Mouse (Mus musculus): ENCODE results near the gene Ranbp10.

Ranbp10 gene

DNA sequence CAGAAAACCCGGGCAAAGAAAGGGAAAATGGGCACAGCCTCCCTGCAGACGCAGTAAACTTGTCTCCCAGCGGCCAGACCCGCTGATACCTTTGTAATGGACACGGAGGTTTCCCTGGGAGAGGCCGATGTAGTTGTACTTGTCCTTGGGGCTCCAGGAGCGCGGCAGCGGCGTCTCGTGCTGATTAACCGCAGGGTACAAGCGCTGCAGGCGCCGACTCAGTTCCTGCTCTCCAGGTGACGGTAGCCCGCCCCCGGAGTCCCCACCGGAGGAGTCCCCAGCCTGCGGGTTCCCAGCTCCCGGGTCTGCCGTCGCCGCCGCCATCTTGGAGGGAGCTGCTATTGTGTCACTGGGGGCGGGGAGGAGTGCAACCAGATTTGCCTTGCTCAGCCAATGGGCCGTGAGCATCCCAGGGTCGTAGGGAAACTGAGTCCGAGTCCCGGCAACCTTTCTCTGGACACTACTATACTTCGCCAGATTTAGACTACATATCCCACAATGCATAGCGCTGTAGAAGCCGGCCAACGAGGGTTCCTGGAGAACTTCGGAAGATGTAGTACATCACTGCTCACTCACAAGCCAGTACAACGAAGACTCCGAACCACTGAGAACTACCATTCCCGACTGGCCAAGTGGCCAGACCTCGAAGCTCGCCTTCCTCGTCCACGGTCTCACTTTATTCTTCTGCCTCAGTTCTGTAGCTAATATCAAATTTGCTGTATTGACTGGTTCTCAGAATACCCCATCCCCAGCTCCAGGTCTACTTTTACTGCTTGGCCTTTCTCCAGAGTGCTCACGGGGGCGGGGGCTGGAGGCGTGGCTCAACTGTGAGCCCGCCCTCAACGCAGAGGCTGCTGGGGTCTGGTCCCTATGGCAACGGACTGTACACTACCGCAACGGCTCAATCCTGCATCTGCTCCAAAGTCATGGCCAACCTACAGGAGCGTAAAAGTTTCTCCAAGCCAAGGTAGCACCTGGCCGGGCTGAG is at the start of gene Ranbp10, which contains the start of gene Tsnaxip1:
Gene Ranbp10 (minus strand): TSS at position 490 of the 988 bp plus-strand sequence.
Gene Tsnaxip1 (plus strand): TSS at position 871 of the 988 bp plus-strand sequence.
- in situ Hi-C loops (cut with MboI, MseI) = loop anchor here (5.0 kb wide), 1 partner anchor 35 kb away; the partner anchor contains the start of gene Nutf2

DNA sequence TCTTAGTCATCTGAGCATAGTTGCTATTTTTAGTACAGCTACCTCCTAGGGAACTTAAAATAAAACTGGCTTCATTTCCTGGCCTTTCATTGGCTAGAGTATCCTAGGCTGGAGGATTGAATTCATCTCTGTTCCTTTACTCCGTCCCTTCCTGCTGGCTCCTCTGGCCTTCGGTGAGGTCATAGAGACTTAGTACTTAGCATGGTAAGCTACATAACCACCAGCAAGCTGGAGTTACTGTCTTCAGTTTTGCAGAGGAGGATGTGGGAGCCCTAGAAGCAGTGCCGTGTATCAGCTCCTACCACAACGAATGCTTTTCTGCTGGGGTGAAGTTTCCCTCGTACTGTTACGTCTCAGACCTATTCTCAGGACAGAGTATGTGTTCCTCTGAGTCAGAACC is 47.2 kb upstream of the Ranbp10 start:
- in situ Hi-C loops (cut with MboI, MseI) = no loop called here

DNA sequence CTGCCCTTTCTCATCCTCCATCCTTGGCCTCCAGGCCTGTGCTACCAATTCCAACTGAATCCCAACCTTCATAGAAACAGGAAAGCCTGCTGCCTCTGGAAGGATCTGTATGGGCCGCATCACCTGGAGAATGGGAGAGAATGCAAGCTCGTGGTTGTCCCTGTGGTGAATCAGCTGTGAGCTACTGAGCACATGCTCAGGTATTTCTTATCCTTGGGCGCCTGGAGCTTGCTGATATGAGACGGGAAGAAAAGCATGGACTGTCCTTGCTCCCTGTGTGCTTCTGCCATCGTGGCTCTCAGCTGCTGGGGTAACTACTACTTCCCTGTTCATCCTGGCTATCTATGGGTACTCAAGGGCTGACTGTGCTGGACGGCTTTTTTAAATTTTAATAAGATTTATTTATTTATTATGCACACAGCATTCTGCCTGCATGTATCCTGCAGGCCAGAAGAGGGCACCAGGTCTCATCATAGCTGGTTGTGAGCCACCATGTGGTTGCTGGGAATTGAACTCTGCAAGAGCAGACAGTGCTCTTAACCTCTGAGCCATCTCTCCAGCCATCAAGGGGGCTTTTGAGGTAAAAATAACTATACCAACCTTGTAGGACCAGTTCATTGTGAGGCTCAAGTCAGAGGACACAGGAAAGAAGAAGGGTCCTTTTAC is 39.3 kb upstream of the Ranbp10 start:
- in situ Hi-C loops (cut with MboI, MseI) = no loop called here

DNA sequence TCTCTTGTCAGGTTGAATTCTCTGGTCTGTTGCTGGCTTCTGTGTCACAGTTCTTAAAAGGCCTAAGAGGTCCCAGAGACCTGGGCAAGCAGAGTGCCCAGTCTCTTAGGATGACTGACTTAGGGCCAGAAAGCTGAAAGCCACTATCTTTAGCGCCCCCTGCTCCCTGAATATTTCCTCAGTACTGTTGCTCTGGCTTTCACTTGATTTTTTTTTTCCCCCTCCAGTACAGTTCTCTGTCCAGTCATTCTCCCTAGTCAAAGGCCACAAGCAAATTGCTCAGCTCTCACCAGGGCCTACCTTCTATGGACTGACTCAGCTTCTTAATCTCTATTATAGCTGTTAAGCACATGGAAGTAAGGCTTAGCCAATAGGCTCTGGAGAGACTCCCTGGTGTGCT is 34.8 kb upstream of the Ranbp10 start:
- in situ Hi-C loops (cut with MboI, MseI) = loop anchor here (5.0 kb wide), 1 partner anchor 35 kb away; the partner anchor contains the start of genes Ranbp10 and Tsnaxip1

DNA sequence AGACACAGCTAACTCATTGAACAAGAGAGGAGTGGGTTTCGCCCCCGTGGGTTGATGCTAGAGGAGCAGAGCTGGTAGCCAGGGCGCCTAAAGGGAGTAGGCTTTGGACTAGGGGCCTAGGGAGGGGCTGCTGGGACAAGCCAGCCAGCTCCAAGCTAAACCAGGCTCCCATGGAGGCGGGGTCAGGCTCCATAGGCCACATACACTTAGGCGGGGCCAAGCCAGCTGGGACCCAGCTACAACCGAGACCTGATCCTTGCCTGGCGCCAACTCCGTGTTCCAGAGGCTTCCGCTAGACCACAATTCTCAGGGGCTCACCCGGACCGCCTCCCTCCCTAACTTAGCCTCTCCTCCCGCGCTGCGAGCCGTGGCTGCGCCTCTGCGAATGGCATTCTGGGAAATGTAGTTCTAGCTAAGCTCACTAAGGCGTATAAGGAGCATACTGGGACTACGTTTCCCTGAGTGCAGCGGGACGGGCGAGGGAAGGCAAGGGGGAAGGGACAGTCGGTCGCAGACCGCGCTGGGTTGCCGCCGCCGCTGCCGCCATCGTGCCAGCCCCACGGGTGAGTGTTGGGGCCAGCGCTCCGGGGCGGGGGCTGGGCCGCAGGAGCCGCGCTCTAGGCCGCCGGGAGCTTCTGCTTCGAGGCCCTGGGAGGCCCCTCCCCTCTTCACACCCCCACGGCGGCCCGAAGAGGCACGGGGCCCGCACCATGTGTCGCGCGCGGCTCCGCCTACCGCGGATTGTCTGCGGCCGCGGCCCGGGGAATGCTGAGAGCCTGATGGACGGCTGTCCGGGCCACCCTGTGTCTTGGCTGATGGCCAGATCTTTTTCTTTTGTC is 33.2 kb upstream of the Ranbp10 start, which contains the start of gene Nutf2:
Gene Nutf2 (plus strand): TSS at position 438 of the 839 bp plus-strand sequence.
- in situ Hi-C loops (cut with MboI, MseI) = loop anchor here (5.0 kb wide), 1 partner anchor 33 kb away; the partner anchor contains the start of genes Ranbp10 and Tsnaxip1

DNA sequence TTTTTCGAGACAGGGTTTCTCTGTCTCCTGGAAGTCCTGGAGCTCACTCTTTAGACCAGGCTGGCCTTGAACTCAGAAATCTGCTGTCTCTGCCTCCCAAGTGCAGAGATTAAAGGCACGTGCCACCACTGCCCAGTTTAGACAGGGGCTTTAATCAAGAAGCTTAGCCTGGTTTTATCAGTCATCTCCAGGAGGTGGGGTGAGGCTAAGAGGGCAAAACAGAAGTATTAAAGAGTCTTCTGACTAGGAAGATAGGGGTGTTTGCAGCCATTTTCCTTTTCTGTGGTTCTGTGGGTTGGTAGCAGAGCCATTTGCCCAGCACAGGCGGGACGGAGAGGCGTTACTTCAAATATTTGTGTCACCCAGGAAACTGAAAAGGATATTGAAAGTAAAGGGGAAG is 32.2 kb upstream of the Ranbp10 start:
- in situ Hi-C loops (cut with MboI, MseI) = no loop called here

DNA sequence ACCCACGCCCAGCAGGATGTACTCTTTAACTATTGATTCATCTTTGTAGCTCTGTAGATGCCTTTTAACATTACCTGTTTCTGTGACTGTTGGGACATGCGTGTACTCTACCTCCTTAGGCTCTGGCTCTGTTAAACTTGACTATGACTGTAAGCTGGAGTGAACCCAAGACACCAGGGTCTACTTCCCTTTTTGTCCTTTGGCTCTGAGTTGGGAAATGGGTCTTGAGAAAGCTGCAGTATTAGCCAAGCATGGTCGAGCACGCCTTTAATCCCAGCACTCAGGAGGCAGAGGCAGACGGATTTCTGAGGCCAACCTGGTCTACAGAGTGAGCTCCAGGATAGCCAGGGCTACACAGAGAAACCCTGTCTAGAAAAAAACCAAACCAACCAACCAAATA is 31.3 kb upstream of the Ranbp10 start:
- in situ Hi-C loops (cut with MboI, MseI) = no loop called here

DNA sequence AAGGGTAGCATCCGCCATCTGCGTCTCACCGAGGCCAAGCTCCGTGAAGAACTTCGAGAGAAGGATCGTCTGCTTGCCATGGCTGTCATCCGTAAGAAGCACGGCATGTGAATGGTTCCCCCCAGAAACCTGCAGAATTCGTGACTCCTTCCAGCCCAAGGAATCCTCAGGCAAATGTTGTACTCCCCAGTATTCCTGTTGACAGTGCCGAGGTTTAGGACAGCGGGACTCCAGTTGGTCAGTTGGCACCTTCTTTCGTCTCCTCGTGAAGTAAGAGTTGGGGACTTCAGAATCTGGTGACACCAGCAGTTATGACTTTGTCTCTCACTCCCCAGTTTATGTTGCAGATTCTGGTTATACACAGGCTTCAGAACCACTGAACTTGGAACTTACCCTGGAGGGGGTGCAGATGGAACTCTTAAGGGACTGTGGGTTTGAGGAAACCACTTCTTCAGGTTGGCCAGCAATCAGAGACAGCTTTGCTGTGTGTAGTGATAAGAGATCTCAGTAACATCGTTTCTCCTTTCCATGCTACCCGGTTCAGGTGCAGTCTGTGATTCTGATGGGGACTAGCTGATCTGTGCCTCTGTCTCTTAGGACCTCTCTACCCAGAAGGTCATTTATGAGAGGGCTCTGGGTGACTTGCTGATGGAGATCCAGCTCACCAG is 29.2 kb upstream of the Ranbp10 start:
- in situ Hi-C loops (cut with MboI, MseI) = no loop called here

DNA sequence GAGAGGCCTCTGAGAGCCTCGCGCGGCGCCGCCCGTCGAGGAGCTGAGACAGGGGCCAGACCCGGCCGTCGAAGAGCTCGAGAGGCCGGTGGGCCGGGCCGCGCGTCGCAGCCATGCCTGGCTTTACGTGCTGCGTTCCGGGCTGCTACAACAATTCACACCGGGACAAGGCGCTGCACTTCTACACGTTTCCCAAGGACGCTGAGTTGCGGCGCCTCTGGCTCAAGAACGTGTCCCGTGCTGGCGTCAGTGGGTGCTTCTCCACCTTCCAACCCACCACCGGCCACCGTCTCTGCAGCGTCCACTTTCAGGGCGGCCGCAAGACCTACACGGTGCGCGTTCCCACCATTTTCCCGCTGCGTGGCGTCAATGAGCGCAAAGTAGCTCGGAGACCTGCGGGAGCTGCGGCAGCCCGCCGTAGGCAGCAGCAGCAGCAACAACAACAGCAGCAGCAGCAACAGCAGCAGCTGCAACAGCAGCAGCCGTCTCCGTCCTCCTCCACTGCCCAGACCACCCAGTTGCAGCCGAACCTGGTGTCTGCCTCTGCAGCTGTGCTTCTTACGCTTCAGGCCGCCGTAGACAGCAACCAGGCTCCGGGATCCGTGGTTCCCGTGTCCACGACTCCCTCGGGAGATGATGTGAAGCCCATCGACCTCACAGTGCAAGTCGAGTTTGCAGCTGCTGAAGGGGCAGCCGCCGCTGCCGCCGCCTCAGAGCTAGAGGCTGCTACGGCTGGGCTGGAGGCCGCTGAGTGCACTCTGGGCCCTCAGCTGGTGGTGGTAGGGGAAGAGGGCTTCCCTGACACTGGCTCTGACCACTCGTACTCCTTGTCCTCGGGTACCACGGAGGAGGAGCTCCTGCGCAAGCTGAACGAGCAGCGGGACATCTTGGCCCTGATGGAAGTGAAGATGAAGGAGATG is 28.4 kb upstream of the Ranbp10 start:
- in situ Hi-C loops (cut with MboI, MseI) = no loop called here

DNA sequence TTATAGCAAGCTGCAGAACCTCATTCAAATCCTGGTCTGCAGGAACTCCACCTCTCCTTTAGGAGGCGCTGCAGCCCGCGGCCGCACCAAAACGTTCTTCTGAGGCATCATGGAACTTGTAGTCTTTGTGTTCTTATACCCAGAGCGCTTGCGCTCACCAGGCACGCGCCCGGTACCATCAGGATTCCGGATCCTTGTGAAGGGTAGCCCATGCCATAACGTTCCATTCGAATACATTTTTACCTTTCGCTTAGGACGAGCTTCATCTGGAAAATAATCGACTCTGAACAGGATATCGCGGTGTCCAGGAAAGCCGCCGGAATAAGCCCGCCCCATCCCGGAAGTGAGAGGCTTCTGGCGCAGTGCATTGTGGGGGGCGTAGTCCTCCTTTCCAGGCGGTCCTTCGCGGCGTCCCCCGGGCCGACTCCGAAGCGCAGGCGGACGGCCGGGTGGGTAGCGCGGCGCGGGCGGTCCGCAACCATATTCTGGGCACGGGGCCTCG is 27.6 kb upstream of the Ranbp10 start, which contains the start of gene Thap11:
Gene Thap11 (plus strand): TSS at position 418 of the 502 bp plus-strand sequence.
- in situ Hi-C loops (cut with MboI, MseI) = no loop called here

DNA sequence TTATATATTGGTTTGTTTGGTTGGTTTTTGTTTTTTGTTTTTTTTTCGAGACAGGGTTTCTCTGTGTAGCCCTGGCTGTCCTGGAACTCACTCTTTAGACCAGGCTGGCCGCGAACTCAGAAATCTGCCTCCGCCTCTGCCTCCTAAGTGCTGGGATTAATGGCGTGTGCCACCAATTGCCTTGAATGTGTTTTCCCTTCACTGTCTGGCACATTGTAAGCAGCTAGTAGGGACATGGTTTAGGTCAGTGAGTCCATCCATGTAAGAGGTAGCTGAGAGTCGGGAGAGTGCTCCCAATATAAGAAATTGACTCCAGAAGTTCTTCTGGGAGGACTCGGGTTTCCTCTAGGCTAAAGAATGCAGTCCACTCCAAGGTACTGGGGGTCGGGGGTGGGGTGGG is 27.2 kb upstream of the Ranbp10 start:
- in situ Hi-C loops (cut with MboI, MseI) = no loop called here

DNA sequence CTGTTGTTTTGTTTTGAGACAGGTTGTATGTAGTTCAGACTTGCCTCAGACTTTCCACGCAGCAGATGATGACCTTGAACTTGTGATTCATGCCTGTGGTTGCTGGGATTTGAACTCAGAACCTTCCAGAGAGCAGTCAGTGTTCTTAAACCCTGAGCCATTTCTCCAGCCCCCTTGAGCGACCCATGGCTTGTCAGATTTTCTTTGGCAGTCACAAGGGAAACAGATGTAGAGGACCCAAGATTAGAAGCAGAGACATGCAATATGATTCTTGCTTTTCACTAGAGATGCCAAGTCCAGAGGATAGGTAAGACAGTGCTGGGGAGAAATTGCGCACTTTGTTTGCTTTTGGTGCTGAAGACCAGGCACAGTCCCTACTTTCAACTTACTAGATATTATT is 26.0 kb upstream of the Ranbp10 start, which contains the start of gene Cenpt:
Gene Cenpt (minus strand): TSS at position 101 of the 400 bp plus-strand sequence.
- in situ Hi-C loops (cut with MboI, MseI) = no loop called here

DNA sequence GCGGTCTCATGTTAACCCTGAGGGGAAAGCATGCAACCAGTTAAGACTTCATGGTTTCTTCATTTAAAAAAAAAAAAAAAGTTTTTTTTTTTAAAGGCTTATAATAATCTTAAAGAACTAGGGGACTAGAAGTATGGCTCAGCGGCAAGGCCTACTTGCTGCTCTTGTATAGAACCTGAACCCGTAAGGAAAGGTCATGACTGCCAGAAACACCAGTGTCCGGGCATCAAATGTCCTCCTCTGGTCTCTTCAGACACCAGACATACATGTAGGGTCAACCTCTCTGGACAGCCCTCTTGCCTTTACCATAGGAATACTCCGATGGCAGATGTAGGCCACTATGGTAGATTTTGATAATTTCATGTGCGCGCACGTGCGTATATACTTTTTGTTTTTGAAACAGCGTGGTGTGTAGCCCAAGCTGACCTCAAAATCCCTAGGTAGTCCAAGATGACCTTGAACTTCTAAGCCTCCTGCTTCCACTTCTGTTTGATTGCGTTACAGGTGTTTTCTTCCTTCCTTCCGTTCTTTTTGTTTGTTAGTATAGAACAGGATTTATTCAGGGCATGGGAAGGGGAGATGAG is 25.1 kb upstream of the Ranbp10 start:
- in situ Hi-C loops (cut with MboI, MseI) = no loop called here

DNA sequence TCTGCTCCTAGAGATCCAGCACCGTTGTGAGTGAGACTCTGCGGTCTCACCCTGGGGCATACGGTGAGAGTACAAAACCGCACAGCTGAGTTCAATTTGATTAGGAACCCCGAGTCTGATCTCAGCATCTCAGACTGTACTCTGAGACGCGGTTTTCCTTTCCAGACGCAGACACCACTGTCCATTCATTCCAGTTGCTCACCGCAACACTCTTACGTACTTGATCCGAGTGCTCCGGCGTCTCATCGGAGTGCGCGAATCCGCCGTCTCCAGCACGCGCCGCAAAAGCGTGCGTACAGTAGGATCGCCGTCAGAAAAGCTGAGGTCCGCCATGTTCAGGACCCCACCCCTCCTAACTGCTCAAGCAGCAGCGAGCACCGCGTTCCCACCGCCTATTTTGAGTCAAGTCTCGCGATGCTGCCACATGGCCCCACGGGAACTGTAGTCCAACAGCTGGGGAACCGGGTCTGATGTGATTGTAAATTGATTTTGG is 24.5 kb upstream of the Ranbp10 start:
- in situ Hi-C loops (cut with MboI, MseI) = no loop called here

DNA sequence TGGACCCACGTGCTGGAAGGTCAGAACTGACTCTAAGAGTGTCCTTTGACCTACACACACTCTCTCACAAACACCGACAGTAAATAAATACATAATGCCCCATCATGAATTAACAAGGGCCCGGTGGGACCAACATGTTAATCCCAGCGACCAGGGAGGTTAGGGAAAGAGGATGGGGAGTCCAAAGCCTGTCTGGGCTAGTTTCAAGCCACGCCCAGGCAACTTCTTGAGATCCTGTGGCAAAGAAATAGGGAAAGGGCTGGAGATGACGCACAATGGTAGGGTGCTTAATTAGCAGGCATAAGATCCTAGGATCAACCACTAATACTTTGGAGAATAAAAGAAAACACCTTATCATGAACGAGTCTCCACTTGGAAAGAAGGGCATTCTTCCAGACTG is 23.5 kb upstream of the Ranbp10 start:
- in situ Hi-C loops (cut with MboI, MseI) = no loop called here

DNA sequence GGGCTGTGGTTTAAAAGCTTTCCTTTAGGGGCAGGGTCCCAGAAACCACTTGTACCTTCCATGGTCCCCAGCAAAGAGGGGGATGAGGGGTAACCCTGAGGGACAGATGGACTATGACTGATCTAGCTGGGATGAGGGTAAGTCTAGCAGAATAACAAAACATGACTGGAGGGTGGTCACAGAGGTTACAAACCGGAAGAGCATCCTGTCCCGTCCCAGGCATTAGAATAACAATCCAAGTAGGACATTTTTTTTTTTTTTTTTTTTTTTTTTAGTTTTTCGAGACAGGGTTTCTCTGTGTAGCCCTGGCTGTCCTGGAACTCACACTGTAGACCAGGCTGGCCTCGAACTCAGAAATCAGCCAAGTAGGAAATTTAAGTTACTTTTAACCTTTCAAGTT is 22.9 kb upstream of the Ranbp10 start:
- in situ Hi-C loops (cut with MboI, MseI) = no loop called here

DNA sequence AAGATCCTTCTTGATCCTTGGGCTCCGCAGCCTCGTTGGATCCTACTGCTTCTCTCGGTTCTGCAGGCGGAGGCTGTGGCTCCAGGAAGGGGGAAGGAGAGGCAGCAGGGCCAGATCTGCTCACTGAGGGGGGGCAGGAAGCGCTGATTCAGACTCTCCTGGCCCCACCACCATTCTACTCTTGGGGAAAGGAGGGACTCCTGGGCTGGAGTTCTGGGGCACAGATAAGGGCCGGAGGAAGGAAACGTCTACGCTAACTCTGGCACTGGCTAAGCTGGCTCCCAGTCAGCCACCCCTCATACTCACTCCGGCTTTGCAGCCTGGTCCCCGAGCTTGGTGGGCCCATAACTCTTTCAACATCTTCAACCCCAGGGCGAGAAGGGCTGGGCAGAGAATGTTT is 19.5 kb upstream of the Ranbp10 start:
- in situ Hi-C loops (cut with MboI, MseI) = no loop called here

DNA sequence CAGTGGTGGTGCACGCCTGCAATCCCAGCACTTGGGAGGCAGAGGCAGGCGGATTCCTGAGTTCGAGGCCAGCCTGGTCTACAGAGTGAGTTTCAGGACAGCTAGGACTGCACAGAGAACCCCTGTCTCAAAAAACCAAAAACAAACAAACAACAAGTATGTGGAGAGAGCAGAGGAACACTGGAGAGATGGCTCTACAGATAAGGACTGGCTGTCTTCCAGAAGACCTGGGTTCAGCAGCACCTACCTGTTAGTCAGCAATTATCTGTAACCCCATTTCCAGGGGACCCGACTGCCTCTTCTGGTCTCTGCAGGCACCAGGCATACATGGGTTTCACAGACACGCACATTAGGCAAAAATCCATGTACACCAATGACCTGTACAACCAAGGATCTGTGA is 12.1 kb upstream of the Ranbp10 start:
- in situ Hi-C loops (cut with MboI, MseI) = no loop called here

DNA sequence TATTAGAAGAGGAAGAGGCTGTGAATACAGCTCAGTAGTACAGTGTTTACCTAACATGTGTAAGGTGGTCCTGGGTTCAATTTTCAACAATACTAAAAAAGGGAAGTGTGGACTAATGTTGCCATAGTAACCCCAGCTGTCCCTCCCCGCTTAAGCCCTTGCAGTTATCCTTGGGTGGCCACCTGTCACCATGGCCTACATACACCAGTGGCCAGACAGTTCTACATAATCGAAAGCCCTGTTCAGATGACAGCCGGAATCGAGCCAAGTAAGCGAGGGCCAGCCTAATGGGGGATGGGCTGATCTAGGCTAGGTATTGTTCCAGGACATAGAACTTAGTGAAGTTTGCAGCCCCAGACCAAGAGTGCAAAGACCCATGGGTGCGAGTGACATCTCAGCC is 9.8 kb upstream of the Ranbp10 start:
- in situ Hi-C loops (cut with MboI, MseI) = no loop called here

Measured in T-helper 2 cell (primary cell).